Mouse (Mus musculus) adrenal gland, postnatal 36 days (tissue): Measurements from ENCODE around the gene Lrrc8e. TPM values are rescaled to one million over a fixed set of nuclear protein-coding genes. Genes with fewer than 3 reads are reported as not detected.

Experiments
- DNase-seq, 2 experiments: peaks; one replicate each; pipeline ENCODE4 v3.0.0; 2021; ENCODE audit warnings: mixed read lengths in 1 of 2
- total RNA-seq, 2 experiments: library from RNA; stranded (reverse); gene quantifications; 2 replicates each; pipeline ENCODE4 v1.2.3; 2021

Lrrc8e gene
- total RNA-seq, 2 experiments from 2014 or later, result 21.4 to 24.1 TPM

DNA sequence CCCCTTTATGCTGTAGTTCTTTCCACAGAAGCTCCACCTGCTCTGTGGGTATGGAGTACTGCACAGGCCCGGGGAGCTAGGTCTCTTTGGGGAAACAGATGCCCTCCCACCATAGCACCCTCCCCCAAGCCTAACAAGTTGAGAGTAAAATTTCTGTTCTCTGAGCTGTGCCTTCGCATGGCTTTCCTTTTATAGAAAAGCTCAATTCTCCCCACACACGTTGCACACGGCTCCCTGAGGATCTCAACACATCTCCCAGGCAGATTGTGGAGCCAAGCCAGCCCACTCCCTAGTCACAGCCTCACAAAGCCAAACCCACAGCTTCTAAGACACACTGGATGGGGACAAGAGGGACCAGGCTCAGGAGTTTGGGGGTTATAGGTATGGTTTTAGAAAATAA, 30.3 kb downstream of the Lrrc8e start:
- DNase-seq, result no peak

- no peak for DNase-seq
These were observed 30.7 kb downstream of the Lrrc8e start for GRCm38 (mm10) chr8:4257350-4257749.

DNA sequence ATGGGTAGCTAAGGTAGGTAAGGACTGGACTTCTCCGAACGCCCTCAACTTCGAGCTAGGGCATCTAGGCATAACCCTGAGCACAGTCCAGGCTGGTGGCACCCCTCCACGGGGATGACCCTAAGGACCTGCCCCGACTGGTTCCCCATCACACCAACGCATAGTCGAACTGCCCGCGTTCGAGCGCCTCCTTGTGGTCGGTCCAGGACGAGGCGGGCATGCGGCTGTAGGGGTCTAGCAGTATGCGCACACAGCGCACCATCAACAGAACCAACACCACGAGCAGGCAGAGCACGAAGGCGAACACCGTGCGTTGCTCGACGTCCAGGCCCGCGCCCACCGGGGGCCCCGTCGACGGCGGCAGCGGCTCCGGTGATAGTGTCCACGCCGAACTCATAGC, 31.6 kb downstream of the Lrrc8e start:
- peak; percentile 78 to 83 for DNase-seq

DNA sequence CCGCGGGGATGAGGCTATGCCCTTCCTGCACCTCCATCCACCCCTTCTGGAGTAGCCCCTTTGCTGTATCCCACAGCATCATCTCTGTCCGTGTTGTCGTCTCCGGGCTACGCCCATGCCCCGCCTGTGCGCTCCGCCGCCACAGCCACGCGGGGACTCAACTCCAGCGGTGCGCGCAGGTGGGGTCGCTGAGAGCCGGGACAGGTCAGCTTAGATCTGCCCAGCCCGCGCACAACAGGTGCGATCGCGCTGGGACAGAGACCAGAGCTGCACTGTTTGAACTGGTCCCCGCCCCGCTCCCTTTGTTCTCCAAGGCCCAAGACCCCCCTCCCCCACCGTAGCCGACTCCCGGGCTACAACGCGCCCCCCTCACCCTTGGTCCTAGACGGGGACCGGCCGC, 32.1 kb downstream of the Lrrc8e start:
- no peak for DNase-seq

- peak; percentile 98 to 100 for DNase-seq
These were observed 32.6 kb downstream of the Lrrc8e start, which contains the start of gene Ctxn1 for GRCm38 (mm10) chr8:4259125-4259804. Gene Ctxn1, minus strand, starts transcription at chr8:4259274.

DNA sequence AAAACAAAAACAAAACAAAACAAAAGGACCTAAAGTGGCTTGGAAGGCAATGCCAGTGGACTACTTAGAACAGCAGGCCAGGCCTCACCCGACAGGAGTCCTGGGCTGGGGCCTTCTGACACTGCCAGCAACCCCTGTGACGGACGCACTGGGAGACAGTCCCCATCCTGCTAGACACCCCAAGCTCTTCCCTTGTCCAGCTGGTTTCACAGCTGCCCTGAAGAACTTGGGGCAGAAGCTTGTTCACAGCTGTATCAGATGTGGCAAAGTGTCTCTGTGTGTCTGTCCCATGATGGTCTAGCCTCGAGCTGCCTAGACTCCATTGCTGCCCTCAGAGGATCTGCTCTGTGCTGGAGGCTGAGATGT, 33.2 kb downstream of the Lrrc8e start:
- DNase-seq, result no peak

GRCm38 (mm10) chr8:4263105-4263791, 36.6 kb downstream of the Lrrc8e start:
- DNase-seq, result no peak

DNA sequence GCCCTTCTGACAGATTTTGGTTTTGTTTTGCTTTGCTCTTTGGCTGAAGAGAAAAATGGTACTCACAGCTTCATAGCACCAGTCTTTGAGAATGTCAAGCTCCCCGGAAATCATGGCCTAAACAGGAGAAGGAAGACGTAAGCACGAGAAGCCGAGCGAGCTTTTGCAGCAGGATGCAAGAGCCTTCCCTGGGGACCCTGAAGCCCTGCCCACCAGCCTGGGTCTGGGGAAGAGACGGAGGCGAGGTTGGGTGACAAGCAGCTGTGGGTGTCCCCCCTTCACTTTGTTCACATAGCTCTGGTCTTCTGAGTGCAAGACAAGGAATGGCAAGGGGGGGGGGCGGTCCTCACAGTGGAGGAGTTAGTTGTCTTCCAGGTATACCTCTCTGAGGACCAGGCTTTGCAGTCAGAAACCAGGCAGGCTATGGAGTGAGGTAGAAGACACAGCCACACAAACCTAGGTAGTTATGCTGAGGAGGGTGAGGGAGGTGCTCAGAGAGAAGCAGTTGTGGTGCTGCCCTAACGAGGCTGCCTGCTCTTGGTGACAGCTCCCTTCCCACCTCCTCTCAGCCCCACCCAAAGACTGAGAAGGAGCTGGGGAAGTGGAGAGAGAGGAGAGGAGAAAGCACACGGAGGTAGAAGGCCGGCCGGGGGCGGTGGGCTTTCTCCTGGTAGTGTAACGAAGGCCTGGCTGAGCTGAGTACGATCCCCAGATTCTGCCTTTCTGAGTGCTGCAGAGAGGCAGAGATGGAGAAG, 38.7 kb downstream of the Lrrc8e start:
- DNase-seq, result no peak

GRCm38 (mm10) chr8:4267627-4268026, 41.0 kb downstream of the Lrrc8e start:
- peak; percentile 28 to 62 for DNase-seq

GRCm38 (mm10) chr8:4269609-4270008, 43.0 kb downstream of the Lrrc8e start:
- DNase-seq, result no peak

DNA sequence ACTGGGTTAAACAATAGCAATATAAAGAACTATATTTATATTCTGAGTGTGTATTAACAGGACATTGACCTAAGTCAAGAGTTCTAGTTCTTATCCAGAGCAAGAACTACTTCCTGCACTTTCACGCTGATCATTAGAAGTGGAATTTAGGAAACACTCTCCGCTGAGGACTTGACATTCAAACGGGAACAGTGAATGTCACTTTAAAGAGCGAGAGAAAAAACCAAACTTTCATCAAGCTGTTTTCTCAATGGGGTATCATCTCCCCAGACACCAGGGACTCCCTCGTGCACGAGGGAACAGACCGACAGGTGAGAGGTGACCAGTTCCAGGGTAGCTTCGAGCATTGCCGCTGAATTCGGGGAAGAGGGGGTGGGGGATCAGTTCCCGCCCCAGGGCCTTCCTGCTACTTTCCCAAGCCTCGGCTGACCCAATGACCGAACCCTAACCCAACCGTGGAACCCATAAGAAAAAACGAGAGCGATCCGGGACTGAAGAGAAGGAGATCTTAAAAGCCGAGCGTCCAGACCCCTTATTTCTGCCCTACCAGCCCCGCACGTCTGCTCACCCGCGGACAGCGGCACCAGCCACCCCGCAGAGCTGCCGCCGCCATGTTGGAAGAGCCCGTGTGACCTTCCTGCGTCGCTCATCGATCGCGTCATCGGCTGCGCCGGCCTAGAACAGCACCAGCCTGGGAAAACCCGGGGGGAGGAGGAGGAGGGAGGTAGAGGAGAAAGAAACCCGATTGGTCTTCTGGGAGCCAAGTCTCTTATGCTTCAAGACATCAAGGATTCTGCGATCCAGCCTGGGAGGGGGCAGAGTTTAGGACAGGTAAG, 48.9 kb downstream of the Lrrc8e start, which contains the start of gene Timm44:
Gene Timm44 (minus strand): TSS at position 639 of the 836 bp plus-strand sequence.
- peak; percentile 97 to 98 for DNase-seq

GRCm38 (mm10) chr8:4276111-4276465, 49.5 kb downstream of the Lrrc8e start:
- no peak for DNase-seq

Other genes with a start within 250 kb of the Lrrc8e start
- gene Cd209f, start 121.0 kb upstream of the Lrrc8e start, total RNA-seq, result 1 to 10 TPM; 1.5 to 3.6 TPM
- 1 to 10 TPM in 1 of 2 experiments, under 1 TPM in 1; 0.86 to 1.1 TPM for gene Cd209g, start 92.7 kb upstream of the Lrrc8e start, total RNA-seq
- 10 to 100 TPM; 29.4 to 38.5 TPM for gene Evi5l, start 60.3 kb upstream of the Lrrc8e start, total RNA-seq
- 1 to 10 TPM; 3.7 to 4.0 TPM for gene Prr36, start 9.4 kb upstream of the Lrrc8e start, total RNA-seq
- 10 to 100 TPM; 89.3 to 95.0 TPM for gene Map2k7, start 11.9 kb downstream of the Lrrc8e start, total RNA-seq
- gene Gm49320, start 12.0 kb downstream of the Lrrc8e start, total RNA-seq, result 1 to 10 TPM in 1 of 2 experiments, not detected in 1; 1.7 TPM
- gene Tgfbr3l, start 21.4 kb downstream of the Lrrc8e start, total RNA-seq, result 10 to 100 TPM; 11.1 to 11.5 TPM
- 10 to 100 TPM; 25.6 to 32.1 TPM for gene Snapc2, start 26.3 kb downstream of the Lrrc8e start, total RNA-seq
- gene Ctxn1, start 32.4 kb downstream of the Lrrc8e start, total RNA-seq, result 1 to 10 TPM; 5.5 to 7.3 TPM
- gene Timm44, start 49.1 kb downstream of the Lrrc8e start, total RNA-seq, result 10 to 100 TPM; 93.2 to 96.9 TPM
- 10 to 100 TPM; 14.8 to 15.5 TPM for gene Ccl25, start 98.4 kb downstream of the Lrrc8e start, total RNA-seq
- gene Elavl1, start 98.6 kb downstream of the Lrrc8e start, total RNA-seq, result 100 to 1,000 TPM in 1 of 2 experiments, 10 to 100 TPM in 1; 96.6 to 121 TPM